Mouse (Mus musculus): ENCODE measurements around the gene Hydin. TPM values are rescaled to one million over a fixed set of nuclear protein-coding genes. Genes with fewer than 3 reads are reported as not detected.

The Hydin gene
- polyA plus RNA-seq, 1 experiment: 0.70 TPM

DNA sequence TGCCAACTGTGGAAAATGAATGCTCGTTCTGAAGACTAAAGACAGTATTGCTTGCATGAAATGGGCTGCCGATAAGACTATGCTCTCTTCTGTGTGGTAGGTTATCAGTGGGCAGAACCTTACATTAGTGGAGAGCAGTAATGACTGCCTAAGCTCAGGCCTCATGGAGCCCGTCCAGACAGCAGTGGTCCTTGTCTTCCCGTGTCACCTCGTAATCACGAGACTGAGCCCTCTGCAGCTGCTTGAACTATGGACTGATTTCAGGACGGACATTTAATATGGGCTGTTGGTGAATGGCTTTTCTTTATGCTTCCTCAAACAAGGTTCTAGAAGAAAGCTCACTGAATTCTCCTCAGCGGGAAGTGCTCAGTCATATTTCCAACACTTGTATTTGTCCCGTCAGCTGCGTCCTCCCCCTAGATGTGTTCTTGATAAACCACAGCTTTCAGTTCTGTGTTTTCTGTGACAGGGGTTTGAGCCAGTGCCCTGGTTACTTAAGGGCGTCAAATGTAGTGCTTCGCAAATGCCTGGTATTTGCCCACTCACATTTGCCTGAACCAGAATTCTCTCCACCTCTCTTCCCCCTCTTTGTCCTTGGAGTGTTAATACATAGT is 73.4 kb downstream of the Hydin start:
- no peaks in the 10 kb centered on the region for H3K27me3 ChIP-seq (ENCODE audit: control insufficient read depth, insufficient read depth, low read length)
- DNase-seq: no peak
- 86% methylated on average over 12 of the region's 12 CpGs for WGBS
- no peak overlapping the region for H3K4me3 ChIP-seq (replicated peaks; ENCODE audit: insufficient read depth, low read depth, low read length)
- no peak overlapping the region for H3K27ac ChIP-seq (ENCODE audit: insufficient read depth, low read length)
- no peaks in the 10 kb centered on the region for H3K4me1 ChIP-seq (ENCODE audit: control insufficient read depth, insufficient read depth, low read length)
- TF ChIP-seq CTCF (IDR thresholded peaks at IDR 0.05; ENCODE audit: borderline replicate concordance, insufficient read depth, low read depth, low read length) (no peak), POLR2A (IDR thresholded peaks at IDR 0.05; ENCODE audit: borderline replicate concordance, insufficient read depth, low read length) (no peak)

DNA sequence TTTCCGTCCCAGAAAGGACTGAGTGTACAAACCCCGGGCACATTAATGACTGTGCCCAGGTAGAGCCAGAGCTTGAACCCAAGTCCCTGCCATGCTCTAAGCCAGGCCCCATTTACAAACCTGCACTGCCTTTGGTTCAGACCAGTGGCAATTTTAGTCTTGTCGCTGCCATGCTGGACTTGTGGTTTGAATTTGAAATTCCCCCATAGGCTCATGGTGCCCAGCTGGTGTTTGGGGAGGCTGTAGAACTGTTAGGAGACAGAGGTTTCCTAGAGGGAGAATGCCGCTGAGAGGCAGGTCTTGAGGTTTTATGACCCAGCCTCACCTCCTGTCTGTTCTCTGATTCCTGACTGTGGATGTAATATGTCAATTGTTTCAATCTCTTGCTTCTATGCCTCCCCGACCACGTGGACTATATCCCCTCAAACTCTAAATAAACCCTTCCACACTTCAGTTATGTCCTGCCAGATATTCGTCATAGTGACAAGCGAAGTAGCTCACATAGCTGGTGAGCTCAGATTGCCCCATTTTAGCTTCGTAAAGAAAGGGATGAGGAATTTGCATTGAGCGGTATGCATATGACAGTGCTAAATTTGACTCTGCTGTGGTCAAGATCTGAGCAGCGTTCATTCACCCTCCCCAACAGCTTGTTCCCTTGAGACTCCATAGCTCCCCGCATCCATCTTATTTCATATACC is 79.1 kb downstream of the Hydin start:
- Histone ChIP-seq H3K27ac (ENCODE audit: insufficient read depth, low read length) (no peak overlapping the region), H3K4me3 (replicated peaks; ENCODE audit: insufficient read depth, low read depth, low read length) (no peak overlapping the region), H3K4me1 (ENCODE audit: control insufficient read depth, insufficient read depth, low read length) (no peaks in the 10 kb centered on the region), H3K27me3 (ENCODE audit: control insufficient read depth, insufficient read depth, low read length) (no peaks in the 10 kb centered on the region)
- DNase-seq: no peak
- WGBS: 82% methylated on average over 12 of the region's 12 CpGs
- no peak for TF ChIP-seq CTCF (IDR thresholded peaks at IDR 0.05; ENCODE audit: borderline replicate concordance, insufficient read depth, low read depth, low read length)
- no peak for TF ChIP-seq POLR2A (IDR thresholded peaks at IDR 0.05; ENCODE audit: borderline replicate concordance, insufficient read depth, low read length)

DNA sequence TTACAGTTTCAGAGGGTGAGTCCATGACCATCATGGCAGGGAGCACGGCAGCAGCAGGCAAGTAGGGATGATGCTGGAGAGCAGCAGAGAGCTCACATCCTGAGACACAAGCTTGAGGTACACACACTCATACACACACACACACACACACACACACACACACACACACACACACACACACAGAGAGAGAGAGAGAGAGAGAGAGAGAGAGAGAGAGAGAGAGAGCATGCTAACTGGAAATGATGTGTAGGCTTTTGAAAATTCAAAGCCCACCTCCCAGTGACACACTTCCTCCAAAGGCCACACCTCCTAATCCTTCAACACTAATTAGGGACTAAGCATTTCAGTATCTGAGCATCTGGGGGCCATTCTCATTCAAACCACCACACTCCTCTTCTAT is 80.1 kb downstream of the Hydin start:
- TF ChIP-seq CTCF (IDR thresholded peaks at IDR 0.05; ENCODE audit: borderline replicate concordance, insufficient read depth, low read depth, low read length) (no peak), POLR2A (IDR thresholded peaks at IDR 0.05; ENCODE audit: borderline replicate concordance, insufficient read depth, low read length) (no peak)
- no peak overlapping the region for H3K4me3 ChIP-seq (replicated peaks; ENCODE audit: insufficient read depth, low read depth, low read length)
- no peaks in the 10 kb centered on the region for H3K27me3 ChIP-seq (ENCODE audit: control insufficient read depth, insufficient read depth, low read length)
- no peaks in the 10 kb centered on the region for H3K4me1 ChIP-seq (ENCODE audit: control insufficient read depth, insufficient read depth, low read length)
- H3K27ac ChIP-seq (ENCODE audit: insufficient read depth, low read length): no peak overlapping the region
- WGBS: 90% methylated on average over 1 of the region's 1 CpGs
- DNase-seq: no peak

DNA sequence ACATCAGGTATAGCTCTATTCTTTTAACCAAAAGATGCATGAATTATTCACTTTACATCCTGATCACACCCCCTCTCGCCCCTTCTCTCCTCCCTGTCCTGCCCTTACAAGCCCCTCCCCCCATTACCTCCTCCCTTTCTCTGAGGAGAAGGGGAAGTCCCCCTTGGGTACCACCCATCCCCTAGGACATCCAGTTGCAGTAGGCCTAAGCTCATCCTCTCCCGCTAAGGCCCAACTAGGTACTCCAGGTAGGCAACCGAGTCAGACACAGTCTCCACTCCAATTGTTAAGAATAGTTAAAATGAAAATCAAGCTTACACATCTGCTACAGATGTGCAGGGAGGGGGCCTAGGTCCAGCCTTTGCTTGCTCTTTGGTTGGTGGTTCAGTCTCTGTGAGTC is 83.9 kb downstream of the Hydin start:
- TF ChIP-seq POLR2A (IDR thresholded peaks at IDR 0.05; ENCODE audit: borderline replicate concordance, insufficient read depth, low read length): no peak
- TF ChIP-seq CTCF (IDR thresholded peaks at IDR 0.05; ENCODE audit: borderline replicate concordance, insufficient read depth, low read depth, low read length): no peak
- no peaks in the 10 kb centered on the region for H3K4me1 ChIP-seq (ENCODE audit: control insufficient read depth, insufficient read depth, low read length)
- no peak overlapping the region for H3K27ac ChIP-seq (ENCODE audit: insufficient read depth, low read length)
- H3K4me3 ChIP-seq (replicated peaks; ENCODE audit: insufficient read depth, low read depth, low read length): no peak overlapping the region
- DNase-seq: no peak
- H3K27me3 ChIP-seq (ENCODE audit: control insufficient read depth, insufficient read depth, low read length): no peaks in the 10 kb centered on the region
- WGBS: 89% methylated on average over 3 of the region's 3 CpGs

DNA sequence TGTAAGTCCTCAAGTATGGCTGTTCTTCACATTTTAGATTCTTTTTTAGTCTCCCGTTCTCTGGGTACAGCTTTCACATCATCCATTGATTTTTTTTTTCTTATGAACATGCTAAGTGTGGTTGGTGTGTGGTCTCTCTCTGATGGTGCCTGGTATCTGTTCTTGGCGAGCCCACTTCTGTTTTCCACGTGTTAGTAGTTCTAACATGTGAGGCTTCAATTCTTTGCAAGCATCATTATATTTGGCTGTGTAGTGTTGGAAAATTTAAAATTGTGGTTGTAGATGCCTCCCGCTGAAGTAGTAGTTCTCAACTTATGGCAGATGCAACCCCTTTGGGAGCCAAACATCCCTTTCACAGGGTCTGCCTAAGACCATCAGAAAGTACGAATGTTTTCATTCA is 85.1 kb downstream of the Hydin start:
- H3K27ac ChIP-seq (ENCODE audit: insufficient read depth, low read length): no peak overlapping the region
- WGBS: 88% methylated on average over 5 of the region's 5 CpGs
- H3K4me3 ChIP-seq (replicated peaks; ENCODE audit: insufficient read depth, low read depth, low read length): no peak overlapping the region
- no peak for DNase-seq
- TF ChIP-seq POLR2A (IDR thresholded peaks at IDR 0.05; ENCODE audit: borderline replicate concordance, insufficient read depth, low read length) (no peak), CTCF (IDR thresholded peaks at IDR 0.05; ENCODE audit: borderline replicate concordance, insufficient read depth, low read depth, low read length) (no peak)
- no peaks in the 10 kb centered on the region for H3K4me1 ChIP-seq (ENCODE audit: control insufficient read depth, insufficient read depth, low read length)
- H3K27me3 ChIP-seq (ENCODE audit: control insufficient read depth, insufficient read depth, low read length): no peaks in the 10 kb centered on the region

DNA sequence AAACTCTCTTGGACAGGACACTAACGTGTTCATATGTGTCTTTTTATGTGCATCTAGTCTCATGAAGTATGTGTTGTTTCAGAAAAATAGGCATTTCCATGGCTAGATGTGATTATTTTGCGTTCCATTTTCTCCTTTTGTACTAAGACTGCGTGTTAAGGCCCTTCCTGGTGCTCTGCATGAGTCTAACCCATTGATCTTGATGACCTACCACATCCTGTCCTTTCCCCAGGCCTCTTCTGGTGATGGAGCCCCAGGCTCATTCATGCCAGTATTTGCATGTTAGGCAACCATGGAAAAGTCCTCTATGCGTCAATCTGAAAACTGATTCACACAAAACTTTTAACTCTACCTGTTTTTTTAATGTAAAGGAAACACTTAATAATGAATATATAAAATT is 96.2 kb downstream of the Hydin start:
- Histone ChIP-seq H3K27me3 (ENCODE audit: control insufficient read depth, insufficient read depth, low read length) (no peaks in the 10 kb centered on the region), H3K4me3 (replicated peaks; ENCODE audit: insufficient read depth, low read depth, low read length) (no peak overlapping the region), H3K27ac (ENCODE audit: insufficient read depth, low read length) (no peak overlapping the region), H3K4me1 (ENCODE audit: control insufficient read depth, insufficient read depth, low read length) (no peaks in the 10 kb centered on the region)
- 89% methylated on average over 4 of the region's 4 CpGs for WGBS
- TF ChIP-seq POLR2A (IDR thresholded peaks at IDR 0.05; ENCODE audit: borderline replicate concordance, insufficient read depth, low read length): no peak
- no peak for TF ChIP-seq CTCF (IDR thresholded peaks at IDR 0.05; ENCODE audit: borderline replicate concordance, insufficient read depth, low read depth, low read length)
- DNase-seq: no peak

DNA sequence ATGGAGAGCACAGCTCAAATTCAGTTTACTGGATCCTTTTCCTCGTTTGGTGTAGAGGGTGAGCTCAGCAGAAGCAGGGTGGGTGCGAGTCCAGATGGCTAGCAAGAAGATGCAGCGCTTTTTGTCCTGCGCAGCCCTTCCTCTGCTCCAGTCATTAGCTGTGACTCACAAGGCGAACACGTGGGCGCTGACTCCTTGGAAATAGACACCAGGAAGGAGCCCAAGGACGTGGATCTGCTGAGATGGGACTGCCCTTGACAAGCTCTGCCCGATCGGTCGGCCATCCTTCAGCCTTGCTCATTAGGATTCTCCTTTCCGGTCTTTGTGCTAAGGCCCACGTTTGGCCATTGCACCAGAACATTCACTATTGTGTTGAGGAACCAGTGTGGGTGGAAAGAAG is 106.1 kb downstream of the Hydin start:
- Histone ChIP-seq H3K27me3 (ENCODE audit: control insufficient read depth, insufficient read depth, low read length) (no peaks in the 10 kb centered on the region), H3K4me3 (replicated peaks; ENCODE audit: insufficient read depth, low read depth, low read length) (no peak overlapping the region), H3K4me1 (ENCODE audit: control insufficient read depth, insufficient read depth, low read length) (no peaks in the 10 kb centered on the region), H3K27ac (ENCODE audit: insufficient read depth, low read length) (no peak overlapping the region)
- TF ChIP-seq POLR2A (IDR thresholded peaks at IDR 0.05; ENCODE audit: borderline replicate concordance, insufficient read depth, low read length) (no peak), CTCF (IDR thresholded peaks at IDR 0.05; ENCODE audit: borderline replicate concordance, insufficient read depth, low read depth, low read length) (no peak)
- WGBS: 85% methylated on average over 13 of the region's 13 CpGs
- no peak for DNase-seq

DNA sequence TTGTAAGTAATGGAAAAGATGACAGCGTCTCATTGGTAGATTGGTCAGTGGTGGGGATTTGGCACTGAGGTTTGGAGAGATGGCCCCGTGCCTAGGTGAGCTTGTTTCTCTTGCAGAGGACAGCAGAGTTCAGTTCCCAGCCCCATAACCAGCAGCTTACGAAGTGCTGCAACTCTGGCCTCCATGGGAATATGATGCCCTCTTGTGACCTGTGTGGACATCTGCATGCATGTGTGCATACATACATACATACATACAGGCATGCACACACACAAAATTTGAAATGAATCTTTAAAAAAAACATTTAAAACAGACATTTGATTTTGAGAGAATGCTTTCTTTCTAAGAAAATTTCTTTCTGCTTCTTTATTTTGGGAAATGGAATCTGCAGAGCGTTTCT is 106.9 kb downstream of the Hydin start:
- H3K4me1 ChIP-seq (ENCODE audit: control insufficient read depth, insufficient read depth, low read length): no peaks in the 10 kb centered on the region
- TF ChIP-seq CTCF (IDR thresholded peaks at IDR 0.05; ENCODE audit: borderline replicate concordance, insufficient read depth, low read depth, low read length): no peak
- TF ChIP-seq POLR2A (IDR thresholded peaks at IDR 0.05; ENCODE audit: borderline replicate concordance, insufficient read depth, low read length): no peak
- H3K27ac ChIP-seq (ENCODE audit: insufficient read depth, low read length): no peak overlapping the region
- no peak for DNase-seq
- no peaks in the 10 kb centered on the region for H3K27me3 ChIP-seq (ENCODE audit: control insufficient read depth, insufficient read depth, low read length)
- H3K4me3 ChIP-seq (replicated peaks; ENCODE audit: insufficient read depth, low read depth, low read length): no peak overlapping the region
- 74% methylated on average over 4 of the region's 4 CpGs for WGBS
